Mouse (Mus musculus) frontal cortex, postnatal 10 days (tissue): Measurements from ENCODE around the gene Ctsc.

Source experiments
- DNase-seq, 2 experiments: peaks; one replicate each; pipeline ENCODE4 v3.0.0; 2022; ENCODE audit warnings: low spot score in 2 of 2, mixed read lengths in 1 of 2

Gene Ctsc

GRCm38 (mm10) chr7:88295989-88296388 lies 18.1 kb downstream of the Ctsc start:
- DNase-seq = no peak

- no peak for DNase-seq
These were observed 19.0 kb downstream of the Ctsc start for GRCm38 (mm10) chr7:88296932-88297331.

GRCm38 (mm10) chr7:88305750-88306149 lies 27.9 kb downstream of the Ctsc start:
- no peak for DNase-seq

GRCm38 (mm10) chr7:88306725-88307124 lies 28.8 kb downstream of the Ctsc start:
- DNase-seq = no peak

- DNase-seq = no peak
These were observed 32.7 kb downstream of the Ctsc start for GRCm38 (mm10) chr7:88310398-88311180.

GRCm38 (mm10) chr7:88316408-88316807 lies 38.5 kb downstream of the Ctsc start:
- no peak for DNase-seq

GRCm38 (mm10) chr7:88318474-88318873 lies 40.6 kb downstream of the Ctsc start:
- DNase-seq = no peak

- DNase-seq = no peak
These were observed 41.0 kb downstream of the Ctsc start for GRCm38 (mm10) chr7:88318904-88319303.

GRCm38 (mm10) chr7:88319414-88320140 lies 41.7 kb downstream of the Ctsc start:
- DNase-seq = no peak

GRCm38 (mm10) chr7:88320628-88321336 lies 42.9 kb downstream of the Ctsc start:
- DNase-seq = peak; percentile 23 to 35

GRCm38 (mm10) chr7:88322431-88322830 lies 44.5 kb downstream of the Ctsc start:
- no peak for DNase-seq

- DNase-seq = no peak
These were observed 49.6 kb downstream of the Ctsc start for GRCm38 (mm10) chr7:88327495-88327894.

- no peak for DNase-seq
These were observed 65.9 kb downstream of the Ctsc start for GRCm38 (mm10) chr7:88343828-88344227.

GRCm38 (mm10) chr7:88346035-88346434 lies 68.2 kb downstream of the Ctsc start:
- peak in 1 of 2 experiments; percentile 9 for DNase-seq

- no peak for DNase-seq
These were observed 79.2 kb downstream of the Ctsc start for GRCm38 (mm10) chr7:88356871-88357776.

- no peak for DNase-seq
These were observed 80.4 kb downstream of the Ctsc start for GRCm38 (mm10) chr7:88358042-88358878.
